Mouse (Mus musculus): ENCODE data around the gene Apoc3. TPM values are rescaled to one million over a fixed set of nuclear protein-coding genes. Genes with fewer than 3 reads are reported as not detected.

The Apoc3 gene
- total RNA-seq, 2 experiments from 2014 or later, result 1.2 to 2.1 TPM

- TF ChIP-seq CTCF (IDR thresholded peaks at IDR 0.05), result peak; percentile 90
- DNase-seq (ENCODE audit: extremely low spot score in 1 of 2, low spot score in 2 of 2), result peak; percentile 87 to 90
- H3K27ac ChIP-seq, result peak overlapping the region; percentile 78
- peak overlapping the region; percentile 52 for H3K4me3 ChIP-seq
- intact Hi-C loops (cut with DNase I), result loop anchor here (1.0 kb wide), 1 partner anchor 245 kb away; no protein-coding TSS in a partner anchor
Measured at GRCm38 (mm10) chr9:46229573-46230449, 5.6 kb downstream of the Apoc3 start.

- Histone ChIP-seq H3K4me3 (no peak within 1 kb of the TSS), H3K27ac (no peak within 1 kb of the TSS)
- DNase-seq (ENCODE audit: extremely low spot score in 1 of 2, low spot score in 2 of 2), result no peak
- no peak for TF ChIP-seq CTCF (IDR thresholded peaks at IDR 0.05)
- intact Hi-C loops (cut with DNase I), result no loop called here
Measured at GRCm38 (mm10) chr9:46228491-46228890, 6.9 kb downstream of the Apoc3 start, which contains the start of gene Apoa1. Apoa1 (plus strand) TSS chr9:46228580.

GRCm38 (mm10) chr9:46227064-46227614 lies 8.3 kb downstream of the Apoc3 start:
- no peak overlapping the region for H3K4me3 ChIP-seq
- DNase-seq (ENCODE audit: extremely low spot score in 1 of 2, low spot score in 2 of 2), result no peak
- no peak overlapping the region for H3K27ac ChIP-seq
- no peak for TF ChIP-seq CTCF (IDR thresholded peaks at IDR 0.05)
- intact Hi-C loops (cut with DNase I), result no loop called here

- Histone ChIP-seq H3K4me3 (no peak overlapping the region), H3K27ac (no peak overlapping the region)
- no peak for DNase-seq (ENCODE audit: extremely low spot score in 1 of 2, low spot score in 2 of 2)
- TF ChIP-seq CTCF (IDR thresholded peaks at IDR 0.05), result no peak
- intact Hi-C loops (cut with DNase I), result no loop called here
Measured at GRCm38 (mm10) chr9:46224945-46225660, 10.3 kb downstream of the Apoc3 start.

- Histone ChIP-seq H3K4me3 (no peak overlapping the region), H3K27ac (no peak overlapping the region)
- DNase-seq (ENCODE audit: extremely low spot score in 1 of 2, low spot score in 2 of 2), result no peak
- intact Hi-C loops (cut with DNase I), result no loop called here
- no peak for TF ChIP-seq CTCF (IDR thresholded peaks at IDR 0.05)
Measured at GRCm38 (mm10) chr9:46224101-46224500, 11.3 kb downstream of the Apoc3 start.

- Histone ChIP-seq H3K4me3 (no peak overlapping the region), H3K27ac (no peak overlapping the region)
- no peak for DNase-seq (ENCODE audit: extremely low spot score in 1 of 2, low spot score in 2 of 2)
- intact Hi-C loops (cut with DNase I), result no loop called here
- TF ChIP-seq CTCF (IDR thresholded peaks at IDR 0.05), result no peak
Measured at GRCm38 (mm10) chr9:46223090-46223489, 12.3 kb downstream of the Apoc3 start.

GRCm38 (mm10) chr9:46218176-46218575 lies 17.3 kb downstream of the Apoc3 start:
- no peak overlapping the region for H3K27ac ChIP-seq
- H3K4me3 ChIP-seq, result no peak overlapping the region
- no peak for DNase-seq (ENCODE audit: extremely low spot score in 1 of 2, low spot score in 2 of 2)
- intact Hi-C loops (cut with DNase I), result no loop called here
- TF ChIP-seq CTCF (IDR thresholded peaks at IDR 0.05), result no peak

GRCm38 (mm10) chr9:46216744-46217470 lies 18.5 kb downstream of the Apoc3 start:
- no peak for TF ChIP-seq CTCF (IDR thresholded peaks at IDR 0.05)
- intact Hi-C loops (cut with DNase I), result no loop called here
- H3K27ac ChIP-seq, result no peak overlapping the region
- H3K4me3 ChIP-seq, result no peak overlapping the region
- DNase-seq (ENCODE audit: extremely low spot score in 1 of 2, low spot score in 2 of 2), result no peak

- DNase-seq (ENCODE audit: extremely low spot score in 1 of 2, low spot score in 2 of 2), result peak in 1 of 2 experiments; percentile 39
- intact Hi-C loops (cut with DNase I), result loop anchor here (1.0 kb wide), 1 partner anchor 132 kb away; no protein-coding TSS in a partner anchor
- no peak for TF ChIP-seq CTCF (IDR thresholded peaks at IDR 0.05)
Measured at GRCm38 (mm10) chr9:46215338-46216322, 19.8 kb downstream of the Apoc3 start.

GRCm38 (mm10) chr9:46214946-46215337 lies 20.5 kb downstream of the Apoc3 start:
- Histone ChIP-seq H3K4me3 (no peak overlapping the region), H3K27ac (no peak overlapping the region)
- TF ChIP-seq CTCF (IDR thresholded peaks at IDR 0.05), result no peak
- intact Hi-C loops (cut with DNase I), result loop anchor here (1.0 kb wide), 1 partner anchor 132 kb away; no protein-coding TSS in a partner anchor
- no peak for DNase-seq (ENCODE audit: extremely low spot score in 1 of 2, low spot score in 2 of 2)

More at GRCm38 (mm10) chr9:46215338-46216322, 19.8 kb downstream of the Apoc3 start:
- H3K27ac ChIP-seq, result no peak overlapping the region
- H3K4me3 ChIP-seq, result no peak overlapping the region
